Mouse (Mus musculus): ENCODE measurements around the gene Ech1. TPM values are rescaled to one million over a fixed set of nuclear protein-coding genes. Genes with fewer than 3 reads are reported as not detected.

Ech1 gene
- total RNA-seq, 2 experiments from 2014 or later = 198 to 334 TPM

DNA sequence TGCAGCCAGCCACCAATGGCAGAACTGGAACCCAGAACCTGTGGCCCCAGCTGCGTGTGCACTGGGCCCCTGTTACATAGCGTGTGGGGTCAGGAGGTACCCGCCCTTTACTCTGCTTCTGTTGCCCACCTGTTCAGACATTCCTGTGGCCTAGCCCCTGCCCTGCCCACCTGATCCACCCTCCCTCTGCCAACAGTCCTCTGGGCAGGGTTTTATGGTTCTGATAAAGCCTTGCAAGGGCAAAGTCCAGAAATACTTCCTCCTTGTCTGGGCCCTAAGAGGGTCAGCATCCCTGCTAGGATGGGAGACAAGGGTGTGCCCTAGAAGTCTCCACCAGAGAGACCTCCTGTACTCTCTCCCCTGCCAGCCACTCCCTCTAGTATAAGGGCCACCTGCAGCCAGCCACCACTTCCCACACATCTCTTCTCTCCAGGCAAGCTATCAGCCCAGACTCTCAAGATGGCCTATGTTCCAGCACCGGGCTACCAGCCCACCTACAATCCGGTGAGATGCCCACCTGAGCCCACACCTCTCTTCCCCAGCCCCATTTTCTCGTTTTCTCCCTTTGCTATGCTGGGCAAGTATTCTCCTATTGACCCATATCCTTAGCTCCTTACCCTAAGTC is 8.8 kb downstream of the Ech1 start, which contains the start of gene Lgals4:
TSS of gene Lgals4 (plus strand) at position 132 of the 625 bp plus-strand sequence.
- no peak for DNase-seq
- intact Hi-C loops (cut with DNase I; ENCODE audit: low total_unique reads) = no loop called here

DNA sequence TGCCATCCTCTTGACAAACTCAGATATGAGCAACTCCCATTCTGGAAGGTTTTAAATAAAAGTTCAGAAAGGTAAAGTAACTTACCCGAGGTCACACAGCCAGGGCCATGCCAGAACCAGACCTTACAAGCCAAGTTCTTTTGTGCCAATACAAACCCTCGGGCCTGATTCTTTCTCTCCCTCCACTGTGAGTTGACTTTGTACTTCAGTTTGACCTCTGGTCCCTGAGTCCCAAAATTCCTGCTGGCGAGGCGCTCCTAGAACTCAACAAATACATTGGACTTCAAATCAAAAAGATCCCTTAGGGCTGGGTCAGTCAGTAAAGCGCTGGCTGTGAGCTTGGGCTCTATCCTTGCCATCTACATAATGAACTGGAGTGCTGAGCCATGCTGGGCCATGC is 11.9 kb downstream of the Ech1 start:
- intact Hi-C loops (cut with DNase I; ENCODE audit: low total_unique reads) = no loop called here
- DNase-seq = no peak

DNA sequence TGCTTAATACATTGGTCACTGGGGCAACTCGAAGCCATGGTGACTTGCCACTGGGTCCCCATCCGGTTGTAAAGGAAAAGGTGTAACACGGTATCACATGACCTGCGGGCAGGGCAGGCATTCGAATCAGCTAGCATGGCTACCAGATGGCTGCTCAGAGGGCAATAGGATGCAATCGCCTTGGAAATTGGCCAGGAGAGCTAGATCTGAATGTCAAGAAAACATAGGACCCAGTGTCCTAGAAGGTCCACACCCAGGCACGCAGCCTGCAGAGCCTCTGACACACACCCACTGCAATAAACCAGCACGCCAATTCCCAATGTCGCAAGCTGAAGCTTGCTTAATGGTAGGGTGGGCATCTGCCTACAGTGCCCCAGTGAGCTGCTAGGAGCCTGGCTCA is 13.3 kb downstream of the Ech1 start:
- no peak for DNase-seq
- intact Hi-C loops (cut with DNase I; ENCODE audit: low total_unique reads) = no loop called here

DNA sequence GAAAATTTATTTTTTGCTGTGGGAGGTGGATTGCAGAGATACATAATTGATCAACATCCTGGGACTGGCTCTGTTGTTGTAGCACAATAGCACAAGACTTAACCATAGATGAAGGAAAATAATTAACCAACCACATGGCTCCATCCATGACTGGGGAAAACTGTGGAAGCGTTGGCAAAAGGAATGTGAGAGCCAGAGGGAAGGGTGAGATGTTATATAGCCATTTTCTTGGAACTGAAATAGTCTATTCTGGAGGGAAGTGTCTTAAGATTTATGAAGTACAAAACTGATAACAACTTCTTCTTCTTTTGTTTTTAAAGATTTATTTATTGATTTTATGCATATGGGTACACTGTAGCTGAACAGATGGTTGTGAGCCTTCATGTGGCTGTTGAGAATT is 22.3 kb downstream of the Ech1 start:
- intact Hi-C loops (cut with DNase I; ENCODE audit: low total_unique reads) = no loop called here

DNA sequence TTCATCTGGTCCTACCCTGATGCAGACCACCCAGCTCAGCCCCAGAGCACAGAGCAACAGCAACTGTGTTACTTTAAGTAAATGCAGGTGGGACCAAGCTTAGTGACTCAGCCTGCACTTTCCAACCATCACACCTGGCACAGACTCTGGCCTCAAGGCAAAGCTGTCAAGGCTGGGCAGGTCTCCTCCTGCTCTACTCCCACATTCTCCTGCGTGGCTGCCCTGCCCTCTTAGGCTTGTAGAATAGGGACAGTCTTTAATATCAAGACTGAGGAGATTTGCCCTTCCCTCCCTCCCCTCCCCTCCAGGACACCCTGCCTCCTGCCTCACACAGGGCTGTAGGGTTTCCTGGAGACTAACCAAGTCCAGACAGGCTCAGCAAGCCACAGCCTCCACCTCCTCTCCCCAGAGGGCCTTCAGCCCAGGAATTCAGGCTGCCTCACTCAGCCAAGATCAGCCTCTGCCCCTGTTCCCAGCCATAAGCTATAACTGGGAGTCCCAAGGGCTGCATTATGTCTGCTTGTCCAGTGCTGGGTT is 24.8 kb downstream of the Ech1 start:
- DNase-seq = no peak
- intact Hi-C loops (cut with DNase I; ENCODE audit: low total_unique reads) = no loop called here

More for the DNA sequence above, 22.3 kb downstream of the Ech1 start:
- no peak for DNase-seq

DNA sequence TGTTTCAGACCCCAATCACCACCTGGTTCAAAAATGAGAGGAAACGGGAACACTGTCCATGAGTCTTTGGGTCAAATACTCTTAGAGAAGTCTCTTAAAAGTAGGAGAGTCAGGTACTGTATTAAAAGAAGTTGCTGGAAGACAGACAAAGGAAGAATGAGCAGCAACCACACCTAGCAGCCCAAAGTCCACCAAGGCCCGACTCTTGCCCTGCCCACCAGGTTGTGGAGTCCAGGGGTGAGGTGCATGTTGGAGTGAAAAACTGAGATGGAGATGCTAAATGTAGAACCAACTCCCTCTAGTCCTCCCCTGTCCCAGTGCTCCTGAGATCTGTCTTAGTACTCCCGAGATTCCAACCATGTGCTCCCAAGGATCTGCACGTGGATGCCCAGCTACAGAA is 25.6 kb downstream of the Ech1 start:
- no peak for DNase-seq
- intact Hi-C loops (cut with DNase I; ENCODE audit: low total_unique reads) = no loop called here

DNA sequence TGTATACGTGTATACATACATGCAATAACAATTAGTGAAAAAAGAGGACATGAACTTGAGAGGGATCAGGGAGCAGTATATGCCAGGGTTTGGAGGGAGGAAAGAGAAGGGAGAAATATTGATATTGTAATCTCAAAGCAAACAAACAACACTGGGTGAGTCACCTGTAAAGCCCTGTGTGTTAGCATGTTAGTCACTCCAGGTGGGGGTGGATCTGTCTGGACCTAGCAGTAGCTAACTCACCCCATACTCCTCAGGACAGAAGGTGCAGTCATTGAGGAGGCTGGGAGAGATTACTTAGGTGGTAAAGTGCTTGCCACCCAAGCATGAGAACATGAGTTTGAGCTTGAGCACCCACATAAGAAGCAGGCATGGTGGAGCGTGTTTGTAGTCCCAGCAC is 34.9 kb downstream of the Ech1 start:
- no peak for DNase-seq
- intact Hi-C loops (cut with DNase I; ENCODE audit: low total_unique reads) = loop anchor here (5.0 kb wide), 2 partner anchors 33 to 73 kb away; partner anchors contain the start of genes Ech1 and Rinl

DNA sequence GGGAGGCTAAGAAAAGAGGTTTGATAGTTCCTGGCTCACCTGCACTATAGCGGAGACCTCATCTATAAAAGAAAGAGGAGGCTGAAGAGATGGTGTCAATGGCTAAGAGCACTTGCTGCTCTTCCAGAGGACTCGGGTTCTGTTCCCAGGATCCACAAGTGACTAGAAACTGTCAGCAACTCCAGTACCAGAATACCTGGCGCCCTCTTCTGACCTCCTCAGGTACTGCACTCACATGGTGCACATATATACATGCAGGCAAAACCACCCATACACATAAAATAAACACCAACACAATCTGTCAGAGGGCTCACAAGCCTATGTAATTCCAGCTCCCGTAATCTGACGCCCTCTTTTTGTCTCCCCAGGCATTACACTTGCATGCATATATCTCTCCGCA is 35.9 kb downstream of the Ech1 start:
- intact Hi-C loops (cut with DNase I; ENCODE audit: low total_unique reads) = loop anchor here (5.0 kb wide), 1 partner anchor 34 kb away; the partner anchor contains the start of gene Ech1
- DNase-seq = no peak

DNA sequence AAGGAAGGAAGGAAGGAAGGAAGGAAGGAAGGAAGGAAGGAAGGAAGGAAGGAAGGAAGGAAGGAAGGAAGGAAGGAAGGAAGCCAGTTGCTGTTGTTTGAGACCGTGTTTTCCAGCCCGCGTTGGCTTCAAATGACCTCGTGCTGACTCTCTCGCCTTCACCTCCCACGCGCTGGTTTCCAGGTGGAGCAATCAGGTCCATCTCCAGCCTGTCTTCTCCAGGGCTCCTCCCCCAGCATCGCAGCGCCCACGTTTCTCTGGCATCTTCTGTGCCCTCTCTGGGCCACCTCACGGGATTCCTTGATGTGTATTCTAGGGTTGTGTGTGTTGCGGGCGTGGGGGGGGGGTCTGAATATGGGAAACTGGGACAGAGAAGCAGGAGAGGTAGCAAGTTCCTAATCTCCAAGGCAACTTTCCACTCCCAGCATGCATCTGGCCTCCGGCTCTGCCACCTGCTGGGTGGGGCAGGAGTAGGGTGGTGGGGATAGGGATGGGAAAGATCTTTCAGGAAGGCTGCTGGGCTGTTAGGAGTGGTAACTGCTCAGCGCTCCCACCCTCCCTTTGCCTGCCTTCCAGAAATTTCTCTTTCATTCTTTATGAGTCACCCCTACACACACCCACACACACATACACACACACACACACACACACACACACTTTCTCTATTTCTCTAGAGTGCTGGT is 37.9 kb downstream of the Ech1 start:
- intact Hi-C loops (cut with DNase I; ENCODE audit: low total_unique reads) = loop anchor here (5.0 kb wide), 1 partner anchor 36 kb away; the partner anchor contains the start of gene Ech1

DNA sequence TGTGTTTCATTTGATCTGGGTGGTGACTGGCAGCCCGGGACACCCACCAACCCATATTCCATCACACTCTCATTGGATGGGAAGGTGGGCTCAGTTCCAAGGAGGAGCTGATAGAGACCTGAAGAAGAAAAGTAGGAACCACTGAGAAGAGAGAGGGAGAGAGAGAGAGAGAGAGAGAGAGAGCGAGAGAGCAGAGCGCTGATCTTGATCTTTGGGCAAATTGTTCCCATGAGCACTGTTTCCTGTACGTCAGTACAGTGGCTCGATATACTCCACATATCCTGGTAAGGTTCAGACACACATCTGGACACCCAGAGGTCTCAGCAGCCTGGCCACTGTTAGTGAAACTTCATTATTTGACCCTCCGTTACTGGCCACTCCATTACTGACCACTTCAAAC is 38.5 kb downstream of the Ech1 start, which contains the start of gene Lgals7:
TSS of gene Lgals7 (plus strand) at position 314 of the 400 bp plus-strand sequence.
- intact Hi-C loops (cut with DNase I; ENCODE audit: low total_unique reads) = loop anchor here (5.0 kb wide), 1 partner anchor 36 kb away; the partner anchor contains the start of gene Ech1
- DNase-seq = no peak

More for the DNA sequence above, 37.9 kb downstream of the Ech1 start:
- DNase-seq = no peak

DNA sequence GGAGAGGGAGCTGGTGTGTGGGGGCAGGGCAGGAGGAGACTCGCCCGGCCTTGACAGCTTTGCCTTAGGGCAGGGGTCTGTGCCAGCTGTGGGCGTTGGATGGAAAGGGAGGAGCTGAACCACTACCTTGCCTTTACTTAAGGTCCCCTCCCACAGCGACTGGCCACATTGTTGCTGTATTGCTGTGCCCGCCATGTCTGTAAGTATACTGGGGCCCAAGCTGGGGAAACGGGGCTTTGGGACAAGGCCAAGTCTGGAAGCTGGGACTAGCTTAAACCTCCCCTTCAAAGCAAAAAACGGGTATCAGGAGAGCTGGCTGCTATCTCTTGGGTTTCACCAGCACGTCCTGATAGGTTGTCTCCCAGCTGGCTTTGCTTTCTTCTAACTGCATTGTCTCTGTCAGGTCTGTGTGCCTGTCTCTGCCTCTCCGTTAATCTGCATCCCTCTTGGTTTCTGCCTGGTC is 39.3 kb downstream of the Ech1 start:
- DNase-seq = no peak
- intact Hi-C loops (cut with DNase I; ENCODE audit: low total_unique reads) = loop anchor here (5.0 kb wide), 1 partner anchor 37 kb away; the partner anchor contains the start of gene Ech1

DNA sequence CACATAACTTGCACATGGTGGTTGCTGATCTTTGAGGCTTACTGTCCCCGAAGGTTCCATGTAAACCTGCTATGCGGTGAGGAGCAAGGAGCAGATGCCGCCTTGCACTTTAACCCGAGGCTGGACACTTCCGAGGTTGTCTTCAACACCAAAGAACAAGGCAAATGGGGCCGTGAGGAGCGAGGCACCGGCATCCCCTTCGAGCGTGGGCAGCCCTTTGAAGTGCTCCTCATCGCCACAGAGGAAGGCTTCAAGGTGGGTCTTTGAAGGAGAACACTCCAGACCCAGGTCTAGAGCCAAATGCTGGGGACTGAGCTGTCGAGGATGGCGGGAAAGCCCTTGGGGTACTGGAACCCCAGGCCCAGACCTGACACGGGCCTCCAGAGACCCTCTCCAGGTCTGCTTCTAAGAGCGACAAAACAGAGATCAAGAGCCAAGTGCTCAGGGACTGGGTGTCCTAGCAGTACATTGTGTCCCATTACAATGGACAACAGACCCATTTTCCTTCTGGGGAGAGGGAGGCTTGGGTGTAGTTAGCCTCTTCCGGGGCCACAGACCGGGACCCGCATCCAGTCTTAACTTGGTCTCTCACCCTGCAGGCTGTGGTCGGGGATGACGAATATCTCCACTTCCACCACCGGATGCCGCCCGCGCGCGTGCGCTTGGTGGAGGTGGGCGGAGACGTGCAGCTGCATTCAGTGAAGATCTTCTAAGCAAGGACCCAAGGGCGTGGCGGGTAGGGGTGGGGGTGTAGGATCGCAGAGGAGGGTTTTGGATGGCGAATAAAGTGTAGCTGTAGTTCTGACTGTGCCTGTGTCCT is 40.7 kb downstream of the Ech1 start:
- DNase-seq = peak; percentile 84
- intact Hi-C loops (cut with DNase I; ENCODE audit: low total_unique reads) = loop anchor here (5.0 kb wide), 1 partner anchor 68 kb away; no protein-coding TSS in a partner anchor

DNA sequence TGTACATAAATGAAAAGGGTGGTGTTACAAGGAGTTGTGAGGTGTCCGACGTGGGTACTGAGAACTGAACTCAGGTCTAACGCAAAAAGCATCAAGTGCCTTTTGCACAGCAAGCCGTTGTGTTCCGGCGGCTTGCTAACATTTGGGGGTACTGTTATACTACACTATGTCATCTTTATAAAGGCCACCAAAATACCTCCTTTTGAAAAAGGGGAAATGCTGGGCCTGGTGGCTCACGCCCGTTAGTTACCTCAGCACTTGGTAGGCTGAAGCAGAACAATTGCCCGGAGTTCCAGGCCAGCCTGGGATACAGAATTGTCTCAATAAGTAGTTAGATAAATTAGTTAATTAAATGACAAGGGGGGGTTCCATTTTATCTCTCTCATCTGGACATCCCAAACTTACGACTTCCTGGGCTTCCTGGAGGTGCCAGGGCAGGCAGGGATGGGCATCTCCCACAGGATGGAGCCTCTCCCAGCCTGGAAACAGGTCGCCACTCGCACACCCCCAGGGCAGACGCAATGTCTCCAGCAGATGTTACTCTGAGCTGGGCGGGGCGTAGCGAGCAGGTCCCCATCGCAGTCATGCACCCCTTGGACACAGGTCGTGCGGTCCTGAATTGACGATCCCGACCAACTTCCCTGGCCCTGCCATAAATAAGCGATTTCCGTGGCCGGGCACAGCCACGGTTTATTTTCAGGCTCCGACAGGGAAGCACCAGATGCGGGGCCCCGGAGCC is 41.9 kb downstream of the Ech1 start:
- DNase-seq = no peak
- intact Hi-C loops (cut with DNase I; ENCODE audit: low total_unique reads) = loop anchor here (5.0 kb wide), 1 partner anchor 70 kb away; no protein-coding TSS in a partner anchor

DNA sequence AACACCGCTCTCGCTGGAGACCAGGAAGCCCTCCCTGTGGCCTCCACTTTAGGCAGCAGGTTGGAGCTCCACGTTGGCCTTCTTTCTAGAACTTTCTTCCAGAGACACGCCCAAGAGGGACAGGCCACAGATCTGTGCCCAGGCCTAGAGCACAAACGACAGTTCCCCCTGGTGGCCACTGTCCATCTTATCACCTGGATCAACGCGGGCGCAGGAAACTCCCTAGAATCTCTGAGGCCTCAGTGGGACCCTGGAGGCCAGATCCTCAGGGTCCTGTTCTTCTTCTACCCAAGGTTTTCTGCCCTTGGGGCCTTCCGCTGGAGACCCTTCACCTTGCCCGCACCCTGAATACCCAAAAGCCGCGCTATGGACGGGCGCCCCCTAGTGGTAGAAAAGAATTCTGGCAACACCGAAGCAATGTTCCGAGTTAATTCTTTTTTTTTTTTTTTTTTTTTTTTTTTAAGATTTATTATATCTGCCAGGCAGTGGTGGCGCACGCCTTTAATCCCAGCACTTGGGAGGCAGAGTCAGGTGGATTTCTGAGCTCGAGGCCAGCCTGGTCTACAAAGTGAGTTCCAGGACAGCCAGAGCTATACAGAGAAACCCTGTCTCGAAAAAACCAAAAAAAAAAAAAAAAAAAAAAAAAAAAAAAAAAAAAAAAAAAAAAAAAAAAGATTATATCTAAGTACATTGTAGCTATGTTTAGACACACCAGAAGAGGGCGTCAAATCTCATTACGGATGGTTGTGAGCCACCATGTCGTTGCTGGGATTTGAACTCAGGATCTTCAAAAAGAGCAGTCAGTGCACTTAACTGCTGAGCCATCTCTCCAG is 42.7 kb downstream of the Ech1 start:
- intact Hi-C loops (cut with DNase I; ENCODE audit: low total_unique reads) = loop anchor here (5.0 kb wide), 1 partner anchor 70 kb away; no protein-coding TSS in a partner anchor
- DNase-seq = peak; percentile 77

DNA sequence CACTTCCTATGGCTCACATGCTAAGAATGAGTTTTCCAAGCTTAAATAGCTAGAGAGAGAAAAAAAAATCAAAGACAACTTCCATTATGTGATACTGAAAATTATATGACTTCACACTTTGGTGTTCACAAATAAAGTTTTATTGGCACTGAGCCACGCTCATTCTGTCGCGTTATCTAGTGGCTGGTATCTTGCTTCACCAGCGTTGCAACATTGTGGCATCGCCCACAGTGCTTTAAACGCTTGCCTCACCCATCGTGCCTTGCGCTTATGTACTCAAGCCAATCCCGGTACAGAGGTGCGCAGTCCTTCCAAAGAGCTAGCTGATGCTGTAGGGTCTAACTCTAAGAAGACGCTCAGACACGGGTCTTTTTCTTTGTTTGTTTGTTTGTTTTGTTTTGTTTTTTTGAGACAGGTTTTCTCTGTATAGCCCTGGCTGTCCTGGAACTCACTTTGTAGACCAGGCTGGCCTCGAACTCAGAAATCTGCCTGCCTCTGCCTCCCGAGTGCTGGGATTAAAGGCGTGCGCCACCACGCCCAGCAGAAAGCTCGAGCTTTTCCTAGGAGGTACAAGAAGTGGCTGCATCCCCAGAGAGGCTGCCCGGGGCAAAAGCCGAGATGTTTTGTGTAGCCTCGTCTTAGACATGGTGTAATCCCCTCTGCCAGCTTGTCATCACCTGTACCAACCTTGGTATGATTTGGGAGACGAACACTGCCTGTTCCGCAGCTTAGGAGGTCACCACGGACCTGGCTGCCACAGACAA is 46.1 kb downstream of the Ech1 start:
- intact Hi-C loops (cut with DNase I; ENCODE audit: low total_unique reads) = no loop called here
- DNase-seq = no peak

DNA sequence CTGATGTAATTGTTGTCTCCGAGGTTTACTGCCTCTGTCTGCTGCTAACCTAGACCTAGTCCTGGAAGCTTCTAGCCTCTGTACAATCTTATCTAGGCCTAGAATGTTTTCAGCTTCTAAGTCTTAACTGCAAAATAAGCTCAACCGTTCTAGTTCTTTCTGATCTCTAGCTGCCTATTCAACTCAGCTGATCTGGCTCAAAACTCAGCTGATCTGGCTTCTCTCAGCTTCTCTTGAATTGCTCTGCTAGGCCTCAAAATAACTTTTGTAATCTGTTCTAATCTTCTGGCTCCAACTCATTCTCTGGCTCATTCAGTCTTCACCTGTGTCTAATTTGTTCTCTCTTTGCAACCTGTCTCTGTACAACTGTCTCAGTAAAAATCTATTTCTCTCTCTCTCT is 49.5 kb downstream of the Ech1 start:
- intact Hi-C loops (cut with DNase I; ENCODE audit: low total_unique reads) = no loop called here
- DNase-seq = no peak

DNA sequence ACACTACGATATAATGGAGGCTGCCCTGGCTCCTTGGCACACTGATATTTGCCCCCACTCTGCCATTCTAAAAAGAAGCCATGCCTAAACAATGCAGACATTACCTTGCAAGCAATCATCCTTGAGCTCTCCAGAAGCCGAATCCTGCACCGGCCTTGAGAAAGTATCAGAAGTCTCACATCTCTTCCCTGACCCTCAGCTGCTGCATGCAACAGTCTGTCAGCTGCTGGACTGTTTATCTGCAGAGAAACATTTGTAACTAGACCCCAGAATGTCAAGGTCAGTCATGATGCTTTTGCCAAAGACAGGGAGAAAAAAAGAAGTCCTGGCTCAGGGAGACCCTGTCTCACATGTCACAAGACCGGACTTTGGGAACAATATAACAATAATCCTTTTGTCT is 51.1 kb downstream of the Ech1 start:
- no peak for DNase-seq
- intact Hi-C loops (cut with DNase I; ENCODE audit: low total_unique reads) = no loop called here

Data from gastrocnemius, postnatal 14 days (tissue).